Mouse (Mus musculus) ES-E14 (cell line): ENCODE measurements around the gene Cage1.

ENCODE experiments used
- MAFK ChIP-seq: IDR thresholded peaks from 2 replicates; pipeline ENCODE4 v1.6.1; 2014; ENCODE audit warnings: mild to moderate bottlenecking, low read depth, low read length, inconsistent platforms; ENCODE audit not compliant: insufficient read depth
- ZNF384 ChIP-seq: IDR thresholded peaks from 2 replicates; pipeline ENCODE4 v1.6.1; 2012; ENCODE audit warnings: low read depth, low read length, inconsistent platforms

DNA sequence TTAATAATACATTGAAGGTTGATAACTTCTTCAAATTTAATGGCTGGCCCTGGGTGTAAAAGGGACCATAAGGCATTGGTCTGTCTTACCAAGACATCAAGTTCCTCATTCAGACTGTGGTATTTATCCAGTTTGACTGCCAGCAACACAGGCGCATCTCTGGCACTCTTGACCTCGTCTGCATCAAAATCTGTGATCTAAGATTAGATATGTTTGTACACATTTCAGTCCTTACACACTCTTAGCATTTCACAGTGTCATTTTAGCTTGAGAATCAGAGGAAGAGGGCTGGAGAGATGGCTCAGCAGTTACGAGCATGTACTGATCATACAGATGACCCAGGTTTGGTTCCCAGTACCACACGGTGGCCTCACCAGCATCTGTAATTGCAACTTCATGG, 21.3 kb downstream of the Cage1 start:
- no peak for TF ChIP-seq MAFK
- no peak for TF ChIP-seq ZNF384
